Mouse (Mus musculus) CH12.LX (cell line): Measurements from ENCODE around the gene Fbxo28. TPM values are rescaled to one million over a fixed set of nuclear protein-coding genes. Genes with fewer than 3 reads are reported as not detected.

ENCODE experiments used
- DNase-seq: peaks from one replicate; pipeline ENCODE4 v3.0.0-alpha.2; 2013; ENCODE audit errors: extremely low read depth
- H3K27ac ChIP-seq: 2 replicates; pipeline ENCODE4 v1.5.1; 2012; ENCODE audit warnings: low read depth, mild to moderate bottlenecking, control low read depth, moderate library complexity; ENCODE audit not compliant: insufficient read depth
- H3K27me3 ChIP-seq: replicated peaks from 2 replicates; pipeline ENCODE3; 2012; ENCODE audit warnings: inconsistent platforms
- H3K36me3 ChIP-seq, 2 experiments: replicated peaks in 1 of 2; 2 replicates each; pipeline versions ENCODE3 to v1.6.1; 2012; ENCODE audit warnings: inconsistent platforms in 1 of 2, low read length in 1 of 2, mild to moderate bottlenecking in 1 of 2, mixed read lengths in 1 of 2, moderate library complexity in 1 of 2; ENCODE audit not compliant: control insufficient read depth in 1 of 2, insufficient read depth in 1 of 2
- H3K4me1 ChIP-seq, 2 experiments: 2 replicates each; pipeline ENCODE4 v1.6.1; 2012; ENCODE audit warnings: inconsistent platforms in 1 of 2, moderate library complexity in 1 of 2; ENCODE audit not compliant: insufficient read depth in 2 of 2, control insufficient read depth in 1 of 2
- H3K4me2 ChIP-seq: 2 replicates; pipeline ENCODE4 v1.6.1; 2012; ENCODE audit warnings: low read depth, mild to moderate bottlenecking, control low read depth; ENCODE audit not compliant: poor library complexity, insufficient read depth, severe bottlenecking
- H3K4me3 ChIP-seq, 3 experiments: fragments of 150-350 bp in 1 of 3; sonication (generic) in 1 of 3; replicated peaks in 1 of 3; 2 replicates each; pipeline versions ENCODE3 to v1.5.1; 2011 to 2012; ENCODE audit warnings: low read depth in 2 of 3, low read length in 2 of 3, mild to moderate bottlenecking in 2 of 3, moderate library complexity in 2 of 3, control low read depth in 1 of 3, improper control_type of control experiment in 1 of 3, inconsistent platforms in 1 of 3, mixed read lengths in 1 of 3; ENCODE audit not compliant: poor library complexity in 1 of 3
- H3K79me2 ChIP-seq: replicated peaks from 2 replicates; pipeline ENCODE4 v1.6.1; 2012; ENCODE audit warnings: mild to moderate bottlenecking, moderate library complexity; ENCODE audit not compliant: control insufficient read depth, poor library complexity, insufficient read depth, severe bottlenecking; ENCODE audit errors: extremely low read depth
- H3K9ac ChIP-seq: 2 replicates; pipeline ENCODE4 v1.6.1; 2012; ENCODE audit warnings: low read depth, mild to moderate bottlenecking, control low read depth, moderate library complexity; ENCODE audit not compliant: insufficient read depth
- H3K9me3 ChIP-seq: replicated peaks from 2 replicates; pipeline ENCODE3; 2012; ENCODE audit warnings: low read length, inconsistent platforms, mixed read lengths
- BHLHE40 ChIP-seq: IDR thresholded peaks from 2 replicates; pipeline ENCODE4 v1.6.1; 2011; ENCODE audit warnings: mild to moderate bottlenecking, low read depth, low read length, improper control_type of control experiment
- CTCF ChIP-seq, 2 experiments: IDR thresholded peaks in 1 of 2; conservative IDR thresholded peaks in 1 of 2; 2 replicates each; pipeline ENCODE4 v1.5.1; 2011 to 2012; ENCODE audit warnings: low read depth in 2 of 2, low read length in 2 of 2, improper control_type of control experiment in 1 of 2, inconsistent platforms in 1 of 2, mild to moderate bottlenecking in 1 of 2, moderate library complexity in 1 of 2
- E2F4 ChIP-seq: IDR thresholded peaks from 2 replicates; pipeline ENCODE4 v1.6.1; 2011; ENCODE audit warnings: low read depth, low read length, improper control_type of control experiment; ENCODE audit not compliant: insufficient replicate concordance
- EP300 ChIP-seq: IDR thresholded peaks from 2 replicates; pipeline ENCODE4 v1.6.1; 2011; ENCODE audit warnings: low read length, improper control_type of control experiment
- HCFC1 ChIP-seq: IDR thresholded peaks from 2 replicates; pipeline ENCODE4 v1.6.1; 2012; ENCODE audit warnings: low read depth, mild to moderate bottlenecking, inconsistent platforms, low read length, improper control_type of control experiment
- IRF4 ChIP-seq: IDR thresholded peaks from 2 replicates; pipeline ENCODE4 v1.6.1; 2014; ENCODE audit warnings: low read depth, mild to moderate bottlenecking, inconsistent platforms, low read length, improper control_type of control experiment
- JUND ChIP-seq: conservative IDR thresholded peaks from 2 replicates; pipeline ENCODE4 v1.6.1; 2011; ENCODE audit warnings: low read depth, low read length, improper control_type of control experiment
- MAX ChIP-seq: IDR thresholded peaks from 2 replicates; pipeline ENCODE4 v1.6.1; 2011; ENCODE audit warnings: low read length, improper control_type of control experiment
- MAZ ChIP-seq: IDR thresholded peaks from 2 replicates; pipeline ENCODE4 v1.6.1; 2012; ENCODE audit warnings: low read depth, mild to moderate bottlenecking, inconsistent platforms, low read length, improper control_type of control experiment, moderate library complexity
- MYC ChIP-seq: IDR thresholded peaks from 2 replicates; pipeline ENCODE4 v1.6.1; 2011; ENCODE audit warnings: low read depth, mild to moderate bottlenecking, improper control_type of control experiment, low read length
- NRF1 ChIP-seq: IDR thresholded peaks from 2 replicates; pipeline ENCODE4 v1.6.1; 2014; ENCODE audit warnings: low read depth, mild to moderate bottlenecking, inconsistent platforms, low read length, improper control_type of control experiment, moderate library complexity
- PAX5 ChIP-seq: IDR thresholded peaks from 2 replicates; pipeline ENCODE4 v1.6.1; 2012; ENCODE audit warnings: low read length, inconsistent platforms, mixed read lengths
- POLR2AphosphoS2 ChIP-seq: IDR thresholded peaks from 2 replicates; pipeline ENCODE4 v1.6.1; 2011; ENCODE audit warnings: low read depth, low read length, improper control_type of control experiment
- RCOR1 ChIP-seq: conservative IDR thresholded peaks from 2 replicates; pipeline ENCODE4 v1.6.1; 2012; ENCODE audit warnings: low read depth, mild to moderate bottlenecking, inconsistent platforms, low read length, improper control_type of control experiment
- SMC3 ChIP-seq: IDR thresholded peaks from 2 replicates; pipeline ENCODE4 v1.6.1; 2011; ENCODE audit warnings: low read depth, low read length, improper control_type of control experiment
- TBP ChIP-seq: conservative IDR thresholded peaks from 2 replicates; pipeline ENCODE4 v1.6.1; 2011; ENCODE audit warnings: low read depth, low read length, improper control_type of control experiment
- UBTF ChIP-seq: IDR thresholded peaks from 2 replicates; pipeline ENCODE4 v1.6.1; 2012; ENCODE audit warnings: low read depth, mild to moderate bottlenecking, inconsistent platforms, low read length, improper control_type of control experiment, moderate library complexity
- USF1 ChIP-seq: IDR thresholded peaks from 2 replicates; pipeline ENCODE4 v1.6.1; 2014; ENCODE audit warnings: low read depth, mild to moderate bottlenecking, inconsistent platforms, low read length, improper control_type of control experiment
- ZC3H11A ChIP-seq: IDR thresholded peaks from 2 replicates; pipeline ENCODE4 v1.6.1; 2012; ENCODE audit warnings: low read depth, mild to moderate bottlenecking, inconsistent platforms, low read length, improper control_type of control experiment
- ZNF384 ChIP-seq: IDR thresholded peaks from 2 replicates; pipeline ENCODE4 v1.6.1; 2012; ENCODE audit warnings: low read depth, low read length, improper control_type of control experiment, inconsistent platforms
- dilution Hi-C: fragments of 300-500 bp; cut with MboI; formaldehyde crosslinking; loops from 2 replicates; pipeline ENCODE4 v1.14.3; 2020; ENCODE audit warnings: low sequenced_read_pairs; ENCODE audit not compliant: extremely low pct_unique_long_range_greater_than_20kb, extremely low pct_ligation_motif_present
- in situ Hi-C: fragments of 300-500 bp; cut with MboI; formaldehyde crosslinking; loops from 3 replicates; pipeline ENCODE4 v1.14.3; 2019; ENCODE audit warnings: low sequenced_read_pairs, low pct_ligation_motif_present, low pct_unique_long_range_greater_than_20kb, mixed read lengths
- polyA plus RNA-seq: library from polyadenylated mRNA; unstranded; fragments of >175 nt; gene quantifications from 2 replicates; pipeline ENCODE4 v1.2.1, GENCODE M21; 2012; ENCODE audit warnings: low read depth; ENCODE audit not compliant: insufficient read length
- total RNA-seq, 2 experiments: library from RNA; depleted of rRNA; stranded (reverse); fragments of 300-350 nt in 1 of 2; fragments of >200 nt in 1 of 2; gene quantifications; 2 replicates each; pipeline ENCODE4 v1.2.3; 2012 to 2014

Gene Fbxo28
- total and polyA plus RNA-seq, 3 experiments, result 11.9 to 13.3 (median 12.6) TPM

GRCm38 (mm10) chr1:182378205-182378835 lies 36.9 kb upstream of the Fbxo28 start:
- in situ Hi-C loops (no loop called here), dilution Hi-C loops (no loop called here)
- Histone ChIP-seq H3K9me3 (no peaks in the 10 kb centered on the region), H3K4me2 (no peak overlapping the region), H3K27me3 (no peaks in the 10 kb centered on the region), H3K4me1 (peaks cover 0 to 6% of the 10 kb centered on the region in 2 experiments; a peak in 1 of 4 replicates), H3K27ac (no peak overlapping the region), H3K79me2 (no peaks in the 10 kb centered on the region), H3K4me3 (no peak overlapping the region), H3K9ac (no peak overlapping the region), H3K36me3 (no peaks in the 10 kb centered on the region)
- no peak for TF ChIP-seq MYC
- TF ChIP-seq BHLHE40, result no peak
- TF ChIP-seq USF1, result no peak
- no peak for TF ChIP-seq ZC3H11A
- no peak for TF ChIP-seq UBTF
- no peak for TF ChIP-seq PAX5
- TF ChIP-seq MAZ, result no peak
- no peak for DNase-seq

- dilution Hi-C loops, result no loop called here
- no peak overlapping the region for H3K4me3 ChIP-seq
- no peaks in the 10 kb centered on the region for H3K79me2 ChIP-seq
- H3K36me3 ChIP-seq, result no peaks in the 10 kb centered on the region
- no peaks in the 10 kb centered on the region for H3K9me3 ChIP-seq
- no peak for TF ChIP-seq JUND
- no peak for TF ChIP-seq EP300
- TF ChIP-seq CTCF (conservative IDR thresholded peaks at IDR 0.05 in 1 of 2, IDR thresholded peaks at IDR 0.05 in 1 of 2; ENCODE audit: low read depth in 2 of 2, low read length in 2 of 2), result no peak
- TF ChIP-seq MAX, result no peak
- peaks cover 0 to 6% of the 10 kb centered on the region in 2 experiments; a peak in 1 of 4 replicates for H3K4me1 ChIP-seq
- in situ Hi-C loops, result no loop called here
- DNase-seq, result no peak
- H3K9ac ChIP-seq, result no peak overlapping the region
- no peaks in the 10 kb centered on the region for H3K27me3 ChIP-seq
- H3K27ac ChIP-seq, result no peak overlapping the region
- no peak overlapping the region for H3K4me2 ChIP-seq
Observed at GRCm38 (mm10) chr1:182377519-182377918, 36.1 kb upstream of the Fbxo28 start.

DNA sequence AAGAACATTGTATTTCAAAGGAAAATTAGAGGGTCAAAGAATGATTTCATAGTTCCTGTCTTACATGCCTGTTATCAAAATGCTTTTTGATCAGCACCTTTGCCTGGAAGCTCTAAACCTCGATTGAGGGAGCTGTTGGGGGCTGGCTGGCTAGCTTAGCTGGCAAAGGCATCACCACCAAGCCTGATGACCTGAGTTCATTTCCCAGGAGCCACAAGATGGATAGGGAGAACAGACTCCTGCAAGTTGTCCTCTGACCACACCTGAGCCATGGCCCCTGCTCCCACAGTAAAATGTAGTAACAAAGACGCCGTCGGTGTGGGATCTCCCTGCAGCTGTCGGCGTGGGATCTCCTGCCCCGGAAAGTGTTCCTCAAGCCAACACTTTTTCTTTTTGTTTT lies 35.4 kb upstream of the Fbxo28 start:
- H3K4me1 ChIP-seq, result peaks cover 0 to 6% of the 10 kb centered on the region in 2 experiments; a peak in 1 of 4 replicates
- H3K4me2 ChIP-seq, result no peak overlapping the region
- TF ChIP-seq SMC3 (no peak), IRF4 (no peak), RCOR1 (no peak), ZNF384 (no peak), TBP (no peak), EP300 (no peak), ZC3H11A (no peak), MAZ (no peak), E2F4 (no peak), NRF1 (no peak), UBTF (no peak), POLR2AphosphoS2 (no peak), HCFC1 (no peak)
- H3K79me2 ChIP-seq, result no peaks in the 10 kb centered on the region
- in situ Hi-C loops (no loop called here), dilution Hi-C loops (no loop called here)
- no peak overlapping the region for H3K27ac ChIP-seq
- H3K4me3 ChIP-seq, result no peak overlapping the region
- no peak overlapping the region for H3K9ac ChIP-seq
- no peaks in the 10 kb centered on the region for H3K9me3 ChIP-seq
- no peaks in the 10 kb centered on the region for H3K27me3 ChIP-seq
- H3K36me3 ChIP-seq, result no peaks in the 10 kb centered on the region
- DNase-seq, result no peak
